Mouse (Mus musculus) small intestine, adult 2 months (tissue): ENCODE data around the gene Reps1. TPM values are rescaled to one million over a fixed set of nuclear protein-coding genes. Genes with fewer than 3 reads are reported as not detected.

Experiments
- H3K27ac ChIP-seq: fragments of 200-500 bp; 2 replicates; pipeline ENCODE4 v1.5.1; 2012; ENCODE audit warnings: low read depth, low read length, control low read depth, inconsistent platforms; ENCODE audit not compliant: insufficient read depth
- H3K27me3 ChIP-seq: fragments of 200-500 bp; 2 replicates; pipeline ENCODE4 v1.6.1; 2012; ENCODE audit warnings: mild to moderate bottlenecking, moderate library complexity, low read length, inconsistent platforms; ENCODE audit not compliant: control insufficient read depth, insufficient read depth
- H3K36me3 ChIP-seq: fragments of 200-500 bp; 2 replicates; pipeline ENCODE4 v1.6.1; 2012; ENCODE audit warnings: mild to moderate bottlenecking, low read length, control low read depth, inconsistent platforms; ENCODE audit not compliant: control insufficient read depth, insufficient read depth
- H3K4me1 ChIP-seq: fragments of 200-500 bp; 2 replicates; pipeline ENCODE4 v1.6.1; 2012; ENCODE audit warnings: low read length, inconsistent platforms, mixed read lengths; ENCODE audit not compliant: control insufficient read depth, insufficient read depth, insufficient read length
- H3K4me3 ChIP-seq: fragments of 200-500 bp; 2 replicates; pipeline ENCODE4 v1.5.1; 2012; ENCODE audit warnings: low read depth, mild to moderate bottlenecking, control low read depth, inconsistent platforms, low read length, moderate library complexity
- CTCF ChIP-seq: fragments of 200-500 bp; IDR thresholded peaks from 2 replicates; pipeline ENCODE4 v1.5.1; 2012; ENCODE audit warnings: low read depth, mild to moderate bottlenecking, control low read depth, inconsistent platforms, low read length, moderate library complexity, mixed read lengths; ENCODE audit not compliant: insufficient replicate concordance, insufficient read length; ENCODE audit errors: extremely low read depth
- POLR2A ChIP-seq: fragments of 200-500 bp; IDR thresholded peaks from 2 replicates; pipeline ENCODE4 v1.6.1; 2012; ENCODE audit warnings: low read depth, mild to moderate bottlenecking, control low read depth, inconsistent platforms, low read length, moderate library complexity
- WGBS: fragments of 180-500 bp; shearing (Covaris S2); methylation state at CpG from one replicate; pipeline ENCODE4 v1.1.7; 2018; 5-methylcytosine and 5-hydroxymethylcytosine counted together
- polyA plus RNA-seq: library from polyadenylated mRNA; depleted of rRNA; stranded (reverse); fragments of >200 nt; gene quantifications from 2 replicates; pipeline ENCODE4 v1.2.3, GENCODE M21; 2012; rRNA removed

Reps1 gene
- polyA plus RNA-seq, 1 experiment: 15.5 TPM

- no peak overlapping the region for H3K4me3 ChIP-seq
Observed at GRCm38 (mm10) chr10:18139615-18140014, 84.0 kb downstream of the Reps1 start.

DNA sequence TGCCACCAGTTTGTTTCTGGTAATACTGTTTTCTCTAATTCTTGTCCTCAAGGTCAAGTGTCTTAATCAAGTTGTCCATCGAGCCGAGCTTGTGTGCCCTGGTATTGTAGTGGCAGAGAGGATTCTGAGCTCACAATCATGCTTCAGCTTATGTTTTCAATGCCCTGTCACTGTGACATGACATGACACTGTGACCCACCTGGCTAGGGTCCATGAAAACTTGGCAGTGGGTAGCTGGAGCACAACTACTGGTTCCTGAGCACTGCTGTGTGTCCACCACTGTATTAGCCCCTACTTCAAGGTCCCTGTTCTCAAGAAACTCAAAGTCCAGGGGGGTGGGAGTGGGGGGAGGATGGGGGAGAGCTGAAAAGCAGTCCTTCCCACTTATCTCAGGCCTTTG, 85.7 kb downstream of the Reps1 start:
- H3K27ac ChIP-seq: no peak overlapping the region
- no peaks in the 10 kb centered on the region for H3K36me3 ChIP-seq
- 83% methylated on average over 2 of the region's 2 CpGs for WGBS
- H3K4me3 ChIP-seq: no peak overlapping the region
- no peaks in the 10 kb centered on the region for H3K27me3 ChIP-seq
- TF ChIP-seq POLR2A: no peak
- no peak for TF ChIP-seq CTCF
- no peaks in the 10 kb centered on the region for H3K4me1 ChIP-seq

More at GRCm38 (mm10) chr10:18139615-18140014, 84.0 kb downstream of the Reps1 start:
- TF ChIP-seq POLR2A (no peak), CTCF (no peak)
- Histone ChIP-seq H3K27me3 (no peaks in the 10 kb centered on the region), H3K4me1 (no peaks in the 10 kb centered on the region), H3K27ac (no peak overlapping the region), H3K36me3 (no peaks in the 10 kb centered on the region)
- 80% methylated on average over 5 of the region's 5 CpGs for WGBS

GRCm38 (mm10) chr10:18142231-18142630, 86.6 kb downstream of the Reps1 start:
- Histone ChIP-seq H3K27me3 (no peaks in the 10 kb centered on the region), H3K4me1 (no peaks in the 10 kb centered on the region), H3K4me3 (no peak overlapping the region), H3K27ac (no peak overlapping the region), H3K36me3 (no peaks in the 10 kb centered on the region)
- WGBS: 80% methylated on average over 6 of the region's 6 CpGs
- TF ChIP-seq CTCF (no peak), POLR2A (no peak)

GRCm38 (mm10) chr10:18147224-18147623, 91.6 kb downstream of the Reps1 start:
- no peak overlapping the region for H3K4me3 ChIP-seq
- H3K27ac ChIP-seq: no peak overlapping the region
- WGBS: 69% methylated on average over 3 of the region's 3 CpGs
- no peaks in the 10 kb centered on the region for H3K36me3 ChIP-seq
- TF ChIP-seq CTCF (no peak), POLR2A (no peak)
- no peaks in the 10 kb centered on the region for H3K27me3 ChIP-seq
- H3K4me1 ChIP-seq: no peaks in the 10 kb centered on the region

DNA sequence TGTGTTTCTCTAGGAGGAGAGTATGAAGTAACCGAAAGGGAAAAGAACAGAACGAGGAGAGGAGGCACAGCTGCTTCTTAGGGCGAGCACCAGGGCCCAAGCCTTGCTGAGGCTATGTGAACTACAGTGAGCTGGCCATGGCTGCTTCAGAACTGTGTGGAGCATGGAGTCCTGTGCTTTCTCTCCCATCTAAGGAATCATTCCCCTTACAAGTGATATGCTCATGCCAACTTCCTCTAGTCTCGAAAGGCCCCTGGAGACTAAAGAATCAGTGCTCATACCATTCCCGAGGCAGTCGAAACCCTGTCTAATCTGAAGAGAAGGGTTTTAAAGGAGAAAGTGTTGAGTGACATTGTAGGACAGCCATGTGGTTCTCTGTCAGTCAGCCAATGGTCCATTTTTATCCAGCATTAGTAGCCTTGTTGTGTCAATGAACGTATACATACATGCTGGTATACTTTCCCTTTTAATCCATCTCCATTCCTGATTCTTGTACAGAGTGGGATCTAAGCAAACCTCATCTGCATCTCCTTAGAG, 106.8 kb downstream of the Reps1 start:
- Histone ChIP-seq H3K27ac (no peak overlapping the region), H3K36me3 (no peaks in the 10 kb centered on the region), H3K4me1 (no peaks in the 10 kb centered on the region; the same call in 1 of the 2 replicates), H3K4me3 (no peak overlapping the region), H3K27me3 (no peaks in the 10 kb centered on the region)
- TF ChIP-seq POLR2A (no peak), CTCF (no peak)
- 85% methylated on average over 7 of the region's 7 CpGs for whole genome bisulfite sequencing

Other genes with a start within 250 kb of the Reps1 start
- gene Heca, start 107.8 kb upstream of the Reps1 start, polyA plus RNA-seq: 2.0 and 13.0 TPM in 2 replicates
- 1.4 and 2.4 TPM in 2 replicates for gene Abracl, start 32.6 kb upstream of the Reps1 start, polyA plus RNA-seq
- gene Ect2l, start 155.0 kb downstream of the Reps1 start, polyA plus RNA-seq: not detected in 2 replicates
- gene Ccdc28a, start 179.1 kb downstream of the Reps1 start, polyA plus RNA-seq: 9.9 and 28.8 TPM in 2 replicates